Mouse (Mus musculus) ES-Bruce4 (cell line): ENCODE results near the gene Ddx55.

Source experiments
- CTCF ChIP-seq: IDR thresholded peaks from one replicate; pipeline ENCODE4 v1.8.1; 2011; ENCODE audit warnings: low read depth, low read length
- EP300 ChIP-seq: IDR thresholded peaks from 2 replicates; pipeline ENCODE4 v1.6.1; 2011; ENCODE audit warnings: low read depth, low read length; ENCODE audit not compliant: insufficient read depth

DNA sequence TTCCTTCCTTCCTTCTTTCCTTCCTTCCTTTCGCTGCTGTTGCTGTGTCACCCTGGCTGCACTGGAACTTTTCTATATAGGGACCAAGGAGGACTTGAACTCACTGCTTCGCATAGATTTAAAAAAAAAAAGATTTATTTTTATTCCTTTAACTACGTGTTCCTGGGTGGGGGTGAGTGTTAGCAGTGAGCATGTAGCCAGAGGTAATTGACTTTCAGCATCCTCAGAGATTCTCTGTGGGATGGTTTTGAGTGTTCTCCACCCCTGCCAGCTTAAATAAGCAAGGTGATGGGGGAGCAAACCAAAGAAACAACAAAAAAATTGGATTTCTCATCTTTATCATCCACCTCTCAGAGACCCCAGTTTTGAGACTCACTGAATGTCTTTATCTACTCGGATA is 12.8 kb upstream of the Ddx55 start:
- TF ChIP-seq CTCF (no peak), EP300 (no peak)
